1 mouse cellular context compared by ENCODE assay signal in genomic region chr8:110921492-110922230, GRCm38 (mm10).
TF ChIP-seq lines count a peak whose summit lies in the region.

No protein-coding gene starts in this region.

TF ChIP-seq in MEL, 35 proteins besides CTCF, POLR2A, EP300 and RAD21 (continued from another document):
- TF ChIP-seq USF1 (IDR thresholded peaks at IDR 0.05; ENCODE audit: low read depth, low read length) (peak; percentile 23; the same call in 1 of the 2 replicates), TAL1 (IDR thresholded peaks at IDR 0.05; ENCODE audit: low read length) (peak; percentile 94)
